Mouse (Mus musculus): ENCODE results near the gene Gm21874.
"Not testable (repeated sequence)": the region's sequence is repeated elsewhere in the genome, so short reads cannot be mapped to it uniquely, and the experiment has no call there.

Gm21874 gene

DNA sequence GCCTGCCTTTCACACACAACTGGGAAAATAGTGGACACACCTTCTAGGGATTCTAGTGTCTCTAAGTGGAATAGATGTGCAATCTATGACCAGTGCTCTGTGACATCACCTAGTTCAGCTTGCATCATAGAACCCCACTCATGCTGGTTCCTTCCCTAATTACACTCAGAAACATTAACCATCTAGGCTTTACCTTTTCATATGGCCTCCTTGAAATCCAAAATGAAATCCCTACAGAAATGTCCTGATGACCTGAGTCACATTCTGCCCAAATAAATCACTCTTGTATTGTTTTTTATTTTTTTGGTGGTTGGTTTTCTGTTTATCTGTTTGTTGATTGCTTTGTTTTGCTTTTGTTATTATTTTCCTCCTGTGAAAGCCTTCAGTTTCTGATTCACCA, at the start of gene Gm21874:
Gene Gm21874, minus strand, starts transcription at position 101 of the 400 bp plus-strand sequence.
- TF ChIP-seq GATA4 (IDR thresholded peaks at IDR 0.05; ENCODE audit: insufficient replicate concordance, low read length), result not testable (repeated sequence)
